Mouse (Mus musculus) activated CD4-positive, CD25-positive, alpha-beta regulatory T cell, adult 9 weeks (primary cell): ENCODE data around the gene Pmf1. TPM values are rescaled to one million over a fixed set of nuclear protein-coding genes. Genes with fewer than 3 reads are reported as not detected.

Experiments
- polyA plus RNA-seq: library from polyadenylated mRNA; unstranded; fragments of 100-300 nt; shearing (Covaris generic); gene quantifications from one replicate; pipeline ENCODE4 v1.2.1, GENCODE M21; 2017

Pmf1 gene
- polyA plus RNA-seq = 34.7 TPM

DNA sequence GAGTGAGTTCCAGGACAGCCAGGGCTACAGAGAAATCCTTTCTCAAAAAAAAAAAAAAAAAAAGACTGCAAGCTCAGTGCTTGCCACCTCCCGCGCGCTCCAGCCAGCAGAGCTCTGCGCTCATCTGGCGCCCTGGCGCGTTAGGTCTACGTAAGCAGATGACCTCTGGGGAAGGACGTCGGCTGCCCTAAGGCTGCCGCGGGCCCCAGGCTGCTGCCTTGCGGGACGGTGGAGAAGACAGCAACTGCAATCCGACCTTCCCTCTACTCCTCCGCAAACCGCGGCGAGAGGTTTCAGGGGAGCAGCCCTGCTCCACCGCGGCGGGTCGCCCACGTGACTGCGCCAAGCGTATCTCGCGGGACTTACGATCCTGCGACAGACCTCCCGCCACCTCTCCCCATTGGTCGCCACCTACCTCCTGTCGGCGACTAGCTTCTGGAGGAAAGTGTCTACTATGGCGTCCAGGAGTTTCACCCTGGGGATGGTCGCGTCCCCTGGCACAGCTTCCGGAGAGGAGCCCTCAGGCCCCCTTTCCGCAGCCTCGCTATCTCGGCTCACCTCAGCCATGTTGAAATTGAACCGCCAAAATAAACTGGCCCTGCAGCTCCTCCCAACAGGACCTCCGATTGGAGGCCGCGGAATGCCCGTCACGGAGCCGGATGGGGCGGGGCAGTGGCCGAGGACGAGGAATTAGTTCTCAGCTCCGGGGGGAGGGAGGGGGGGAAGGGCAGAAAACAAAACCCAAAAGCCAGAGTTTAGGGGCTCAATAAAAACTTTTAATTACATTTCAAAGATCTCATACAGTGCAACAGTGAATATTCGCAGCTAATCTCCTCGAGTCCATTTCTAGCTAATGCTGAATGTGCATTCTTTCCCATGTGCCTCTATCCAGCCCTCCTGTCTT is at the start of gene Pmf1:
Gene Pmf1 (minus strand): TSS at position 591 of the 904 bp plus-strand sequence.

DNA sequence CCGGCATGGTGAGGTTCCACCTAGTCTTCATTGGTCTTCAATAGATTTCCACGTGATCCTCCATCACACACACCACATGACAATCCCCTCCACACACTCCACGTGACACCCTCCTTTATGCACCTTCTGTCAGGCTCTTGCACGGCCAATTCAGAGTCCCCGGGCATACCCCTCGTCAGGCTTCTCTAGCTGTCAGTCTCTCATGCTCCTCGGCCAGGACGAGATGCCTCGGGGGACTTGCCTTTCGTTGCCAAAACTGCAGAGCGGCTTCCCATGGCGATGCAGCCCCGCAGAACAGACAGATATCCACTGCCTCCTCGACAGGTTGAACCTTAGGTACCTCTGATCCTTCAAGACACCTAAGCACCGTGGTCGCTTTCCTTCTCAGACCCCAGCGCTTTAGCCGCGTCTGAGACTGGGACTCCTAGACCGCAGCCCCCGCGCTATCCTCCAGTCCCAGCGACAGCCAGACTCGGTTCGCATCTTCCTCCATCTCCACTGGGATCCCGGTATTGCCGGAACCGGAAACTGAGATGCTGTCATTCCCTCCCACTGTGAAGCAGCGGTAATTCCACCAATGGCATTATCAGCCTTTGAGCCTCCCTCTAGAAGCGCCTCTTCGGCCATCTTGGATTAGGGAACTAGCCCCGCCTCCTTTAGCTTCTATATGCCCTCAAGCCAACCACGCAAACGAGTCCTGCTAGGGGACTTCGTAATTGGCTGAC is 14.6 kb upstream of the Pmf1 start, which contains the start of gene Slc25a44:
Gene Slc25a44 (minus strand): TSS at position 535 of the 725 bp plus-strand sequence.

DNA sequence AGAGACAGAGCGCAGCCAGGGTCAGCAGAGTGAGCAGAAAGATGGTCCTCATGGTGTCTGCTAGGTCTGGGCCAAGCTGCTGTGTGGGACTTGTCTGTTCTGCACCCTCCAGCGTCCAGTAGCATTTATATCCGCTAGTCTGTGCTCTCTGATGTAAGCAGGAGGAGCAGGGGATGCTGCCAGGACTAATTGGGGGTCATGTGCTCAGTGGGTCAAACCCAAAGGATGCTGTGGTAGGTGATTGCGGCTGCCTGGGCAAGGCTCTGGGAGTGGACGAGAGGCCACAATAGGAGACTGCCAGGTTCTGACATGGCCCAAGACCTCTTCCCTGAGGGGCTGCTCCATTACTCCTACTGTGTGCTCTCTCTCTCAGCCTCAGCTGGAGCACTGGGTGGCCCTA is 25.8 kb downstream of the Pmf1 start, which contains the start of gene Bglap:
Gene Bglap (minus strand): TSS at position 101 of the 400 bp plus-strand sequence.

DNA sequence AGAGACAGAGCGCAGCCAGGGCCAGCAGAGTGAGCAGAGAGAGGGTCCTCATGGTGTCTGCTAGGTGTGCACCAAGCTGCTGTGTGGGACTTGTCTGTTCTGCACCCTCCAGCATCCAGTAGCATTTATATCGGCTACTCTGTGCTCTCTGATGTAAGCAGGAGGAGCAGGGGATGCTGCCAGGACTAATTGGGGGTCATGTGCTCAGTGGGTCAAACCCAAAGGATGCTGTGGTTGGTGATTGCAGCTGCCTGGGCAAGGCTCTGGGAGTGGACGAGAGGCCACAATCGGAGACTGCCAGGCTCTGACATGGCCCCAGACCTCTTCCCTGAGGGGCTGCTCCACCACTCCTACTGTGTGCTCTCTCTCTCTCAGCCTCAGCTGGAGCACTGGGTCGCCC is 31.5 kb downstream of the Pmf1 start, which contains the start of gene Bglap2:
Gene Bglap2 (minus strand): TSS at position 101 of the 400 bp plus-strand sequence.

DNA sequence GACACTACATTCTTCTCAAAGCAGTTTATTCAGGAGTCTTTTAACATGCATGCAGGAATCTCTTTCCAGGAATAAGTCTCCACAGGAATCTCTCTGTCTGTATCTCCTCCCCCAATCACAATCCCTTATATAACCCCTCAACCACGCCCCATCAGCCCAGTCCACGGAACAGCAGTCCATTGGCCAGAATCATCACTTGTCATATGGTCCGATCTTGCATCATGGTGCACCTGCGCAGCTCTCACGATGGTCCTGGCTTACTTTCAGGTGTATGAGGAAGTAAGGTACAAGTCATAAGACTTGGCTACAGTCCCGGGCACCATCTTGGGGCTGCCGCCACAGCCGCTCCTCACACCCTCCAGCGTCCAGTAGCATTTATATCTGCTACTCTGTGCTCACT is 37.5 kb downstream of the Pmf1 start, which contains the start of gene Bglap3:
Gene Bglap3 (minus strand): TSS at position 101 of the 400 bp plus-strand sequence.

DNA sequence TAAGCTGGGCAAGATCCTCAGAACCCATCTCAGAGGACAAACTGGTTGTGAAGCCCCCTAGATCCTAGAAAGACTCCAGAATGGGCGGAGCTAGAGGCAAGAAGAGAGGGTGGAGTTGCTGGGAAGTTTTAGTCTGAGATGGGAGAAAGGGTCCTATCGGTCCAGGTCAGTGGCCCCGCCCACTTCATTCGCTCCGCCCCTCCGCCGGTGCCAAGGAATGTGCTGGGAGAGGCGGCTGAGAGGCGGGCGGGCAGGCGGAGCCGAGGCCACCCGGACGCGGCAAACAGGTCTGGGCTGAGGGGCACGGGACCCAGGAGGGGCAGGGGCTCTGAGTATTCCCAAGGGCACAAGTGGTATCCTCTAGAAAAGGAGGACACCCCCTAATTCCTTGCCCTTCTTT is 45.8 kb downstream of the Pmf1 start, which contains the start of gene Paqr6:
Gene Paqr6 (plus strand): TSS at position 248 of the 400 bp plus-strand sequence.

Other genes with a start within 250 kb of the Pmf1 start
- gene Rhbg, start 155.6 kb downstream of the Pmf1 start, polyA plus RNA-seq = not detected
- not detected for gene Gm38392, start 123.1 kb downstream of the Pmf1 start, polyA plus RNA-seq
- gene Tsacc, start 113.3 kb downstream of the Pmf1 start, polyA plus RNA-seq = 11.0 TPM
- 376 TPM for gene Cct3, start 113.2 kb downstream of the Pmf1 start, polyA plus RNA-seq
- 422 TPM for gene Glmp, start 85.3 kb downstream of the Pmf1 start, polyA plus RNA-seq
- gene Tmem79, start 74.2 kb downstream of the Pmf1 start, polyA plus RNA-seq = 1.4 TPM
- gene Smg5, start 74.1 kb downstream of the Pmf1 start, polyA plus RNA-seq = 53.1 TPM
- gene Paqr6, start 45.7 kb downstream of the Pmf1 start, polyA plus RNA-seq = not detected
- not detected for gene Bglap3, start 37.6 kb downstream of the Pmf1 start, polyA plus RNA-seq
- not detected for gene Bglap2, start 31.6 kb downstream of the Pmf1 start, polyA plus RNA-seq
- not detected for gene Bglap, start 25.9 kb downstream of the Pmf1 start, polyA plus RNA-seq
- 21.2 TPM for gene Slc25a44, start 14.8 kb upstream of the Pmf1 start, polyA plus RNA-seq
- gene Sema4a, start 50.9 kb upstream of the Pmf1 start, polyA plus RNA-seq = 33.9 TPM
- gene Lmna, start 99.6 kb upstream of the Pmf1 start, polyA plus RNA-seq = 12.2 TPM
- gene Mex3a, start 122.1 kb upstream of the Pmf1 start, polyA plus RNA-seq = 0.26 TPM
- not detected for gene Rab25, start 138.0 kb upstream of the Pmf1 start, polyA plus RNA-seq
- gene Lamtor2, start 142.7 kb upstream of the Pmf1 start, polyA plus RNA-seq = 198 TPM
- 49.3 TPM for gene Ubqln4, start 143.4 kb upstream of the Pmf1 start, polyA plus RNA-seq
- gene Ssr2, start 165.5 kb upstream of the Pmf1 start, polyA plus RNA-seq = 136 TPM
- 127 TPM for gene Arhgef2, start 195.6 kb upstream of the Pmf1 start, polyA plus RNA-seq
- gene Rxfp4, start 242.8 kb upstream of the Pmf1 start, polyA plus RNA-seq = not detected